Mouse (Mus musculus): ENCODE data around the gene Rbmxl2.

Rbmxl2 gene

GRCm38 (mm10) chr7:107209204-107209860 is at the start of gene Rbmxl2:
TSS of gene Rbmxl2 (plus strand) at chr7:107209445.
- DNase-seq: no peak

DNA sequence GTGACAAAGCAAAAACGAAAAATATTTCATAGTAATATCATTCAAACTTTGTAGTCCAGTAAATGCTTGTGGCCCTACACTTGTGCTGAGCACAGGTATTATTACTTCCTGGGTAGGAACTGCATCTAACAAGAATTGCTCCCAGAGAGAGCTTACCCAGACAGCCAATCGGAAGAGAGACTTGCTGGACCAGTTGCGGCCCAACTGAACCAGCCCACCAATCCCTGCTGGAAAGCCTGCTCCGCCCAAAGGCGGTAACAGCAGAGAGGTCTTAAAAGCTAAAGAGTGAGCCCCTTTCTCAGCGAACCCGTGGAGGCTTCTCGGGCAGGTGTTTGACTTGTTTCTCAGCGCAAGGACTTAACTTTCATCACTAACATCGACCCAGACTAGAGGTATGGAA is 42.6 kb upstream of the Rbmxl2 start, which contains the start of gene Nlrp14:
TSS of gene Nlrp14 (plus strand) at position 301 of the 400 bp plus-strand sequence.
- no peak for DNase-seq

- DNase-seq: no peak
Observed at GRCm38 (mm10) chr7:107180406-107180805, 28.8 kb upstream of the Rbmxl2 start.

DNA sequence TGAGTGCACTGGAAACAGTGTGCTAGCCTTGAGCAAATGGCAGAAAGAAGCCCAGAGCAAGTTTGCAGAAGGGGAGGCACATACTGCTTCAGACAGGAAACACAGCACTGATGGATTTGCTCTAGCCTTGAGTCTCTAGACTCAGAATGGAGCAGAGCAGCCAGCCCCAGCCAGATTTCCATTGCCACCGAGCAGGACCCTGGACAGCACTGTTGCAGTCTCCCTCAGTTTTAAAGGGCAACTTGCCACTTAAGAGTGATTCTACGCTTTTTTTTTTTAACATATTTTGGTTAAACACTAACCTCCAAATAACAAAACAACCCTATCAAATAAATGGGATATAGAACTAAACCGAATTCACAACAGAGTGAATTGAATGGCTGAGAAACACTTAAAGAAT is 7.4 kb upstream of the Rbmxl2 start:
- DNase-seq: peak; percentile 43

GRCm38 (mm10) chr7:107207843-107208242 is 1.4 kb upstream of the Rbmxl2 start:
- no peak for DNase-seq

GRCm38 (mm10) chr7:107210126-107210576 is 906 bp downstream of the Rbmxl2 start:
- peak; percentile 28 for DNase-seq

DNA sequence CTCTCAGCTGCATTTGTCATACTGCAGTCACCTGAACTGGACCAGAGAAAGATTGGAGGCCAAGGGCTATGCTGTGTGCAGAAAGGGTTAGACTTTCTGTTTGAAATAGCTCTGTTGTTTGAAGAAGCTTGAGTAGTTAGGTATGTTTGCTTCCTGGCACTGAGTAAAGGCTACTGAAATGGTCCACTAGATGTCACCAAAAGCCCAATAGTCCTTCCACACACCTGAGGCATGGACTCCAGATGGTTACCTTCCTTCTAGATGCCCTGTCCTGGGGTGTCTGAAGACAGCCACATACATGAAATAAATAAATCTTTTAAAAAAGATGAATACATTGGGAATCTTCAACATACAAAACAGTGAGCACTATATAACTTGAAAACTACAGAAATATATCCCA is 6.5 kb downstream of the Rbmxl2 start:
- DNase-seq: peak; percentile 11

- no peak for DNase-seq
Observed at GRCm38 (mm10) chr7:107216845-107217244, 7.6 kb downstream of the Rbmxl2 start.

DNA sequence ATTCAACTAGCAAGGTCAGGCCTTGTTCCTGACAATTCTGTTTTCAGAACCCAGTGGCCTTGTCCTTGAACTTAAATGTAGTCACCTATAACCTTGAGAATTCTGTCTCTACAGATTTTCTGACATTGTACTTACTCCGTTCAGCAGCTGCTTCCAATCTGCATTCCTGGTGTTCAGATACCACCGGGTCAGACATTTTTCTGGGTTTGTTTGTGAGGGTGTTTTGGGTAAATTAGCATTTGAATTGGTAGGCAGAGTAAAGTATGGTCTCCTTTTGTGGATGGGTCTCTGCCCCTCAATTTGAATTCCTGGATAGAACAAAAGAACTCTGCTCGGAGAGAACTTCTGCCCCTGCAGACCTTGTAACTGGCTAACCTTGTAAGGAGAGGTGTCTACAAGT is 27.6 kb downstream of the Rbmxl2 start:
- DNase-seq: no peak

DNA sequence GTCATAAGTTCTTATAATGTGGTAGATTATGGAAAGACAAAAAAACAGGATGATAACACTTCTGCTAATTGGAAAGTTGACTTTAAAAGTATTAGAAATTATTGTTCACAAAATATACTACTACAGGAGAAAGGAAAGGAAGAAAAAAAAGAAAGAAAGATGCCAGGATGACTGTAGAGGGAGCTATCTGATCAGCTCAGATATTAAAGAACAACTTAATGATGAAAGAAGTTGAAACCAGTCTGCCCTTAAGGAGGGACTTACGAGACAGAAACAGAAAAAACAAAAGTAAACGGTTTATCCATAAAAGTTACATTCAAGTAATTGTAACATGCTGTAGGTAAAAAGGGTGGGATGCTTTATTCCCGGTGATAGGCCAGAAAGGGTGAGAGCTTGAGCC is 28.3 kb downstream of the Rbmxl2 start:
- DNase-seq: no peak

GRCm38 (mm10) chr7:107241371-107241883 is 32.2 kb downstream of the Rbmxl2 start:
- DNase-seq: no peak

GRCm38 (mm10) chr7:107250211-107250985 is 41.2 kb downstream of the Rbmxl2 start:
- no peak for DNase-seq

DNA sequence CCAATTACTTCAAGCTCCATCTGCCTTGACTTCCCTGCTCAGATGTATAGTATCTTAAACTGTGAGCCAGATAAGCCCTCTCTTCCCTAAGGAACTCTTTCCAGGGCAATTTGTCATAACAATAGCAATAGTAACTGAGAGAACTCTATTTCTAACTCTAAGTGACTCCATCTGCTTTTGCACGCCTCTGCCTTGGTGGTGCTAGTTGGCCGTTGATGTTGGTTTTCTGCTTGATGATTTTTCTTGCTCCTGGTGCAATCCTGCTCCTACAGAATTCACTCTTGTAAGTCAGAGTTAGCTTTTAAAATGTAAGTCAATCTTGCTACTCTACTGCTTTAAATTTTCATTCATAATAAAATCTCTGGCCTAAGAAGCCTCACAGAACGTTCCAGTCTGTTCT is 44.1 kb downstream of the Rbmxl2 start:
- DNase-seq: no peak

DNA sequence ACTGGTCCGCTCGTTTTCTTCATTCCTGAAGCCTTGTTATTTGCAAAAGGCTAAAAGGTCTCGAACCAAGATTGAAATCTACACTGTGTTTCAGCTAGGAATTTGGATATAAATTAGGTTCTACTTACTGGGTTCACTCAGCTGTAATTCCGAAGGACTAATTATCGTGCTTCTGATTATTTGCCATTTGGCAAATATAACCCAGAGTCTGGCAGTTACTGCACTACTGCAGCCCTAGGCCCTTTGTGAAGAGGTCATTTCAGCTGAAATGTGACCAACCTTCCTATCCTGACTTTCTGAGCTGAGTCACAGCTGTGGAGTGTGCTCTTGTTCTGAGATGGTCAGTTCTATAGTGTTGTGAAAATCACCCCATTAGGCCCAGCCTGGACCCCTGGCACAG is 50.7 kb downstream of the Rbmxl2 start:
- no peak for DNase-seq

Measured in kidney, postnatal 10 days (tissue).